Mouse (Mus musculus) spleen, adult 2 months (tissue): Measurements from ENCODE around the gene Gm11037.

Experiments
- CTCF ChIP-seq: fragments of 200-500 bp; IDR thresholded peaks from 2 replicates; pipeline ENCODE4 v1.5.1; 2011; ENCODE audit warnings: mild to moderate bottlenecking, inconsistent platforms; ENCODE audit not compliant: insufficient read depth, insufficient read length, insufficient replicate concordance; ENCODE audit errors: extremely low read depth
- POLR2A ChIP-seq: fragments of 200-500 bp; IDR thresholded peaks from 2 replicates; pipeline ENCODE4 v1.6.1; 2011; ENCODE audit warnings: low read depth, low read length, inconsistent platforms

- no peak for TF ChIP-seq CTCF
- no peak for TF ChIP-seq POLR2A
Observed at GRCm38 (mm10) chr2:131089634-131090033, 43.7 kb upstream of the Gm11037 start.
